Mouse (Mus musculus) spleen, adult 18-20 months (tissue): Measurements from ENCODE around the gene Fbxl18.

Source experiments
- DNase-seq, 2 experiments: peaks; one replicate each; pipeline ENCODE4 v3.0.0; 2022; ENCODE audit warnings: mixed read lengths in 2 of 2

Gene Fbxl18

GRCm38 (mm10) chr5:142915231-142915630, 20.0 kb upstream of the Fbxl18 start:
- DNase-seq: no peak

GRCm38 (mm10) chr5:142912739-142913138, 17.5 kb upstream of the Fbxl18 start:
- no peak for DNase-seq

GRCm38 (mm10) chr5:142912320-142912719, 17.1 kb upstream of the Fbxl18 start:
- DNase-seq: no peak

- no peak for DNase-seq
These were observed 16.4 kb upstream of the Fbxl18 start for GRCm38 (mm10) chr5:142911629-142912028.

- peak in 1 of 2 experiments; percentile 56 for DNase-seq
These were observed 14.5 kb upstream of the Fbxl18 start for GRCm38 (mm10) chr5:142909576-142910278.

- DNase-seq: peak; percentile 62
These were observed 13.8 kb upstream of the Fbxl18 start for GRCm38 (mm10) chr5:142908941-142909575.

- DNase-seq: peak; percentile 58 to 60
These were observed 12.8 kb upstream of the Fbxl18 start for GRCm38 (mm10) chr5:142907803-142908559.

- peak; percentile 52 to 64 for DNase-seq
These were observed 12.0 kb upstream of the Fbxl18 start for GRCm38 (mm10) chr5:142907048-142907802.

GRCm38 (mm10) chr5:142906532-142907047, 11.4 kb upstream of the Fbxl18 start, which contains the start of gene Actb:
Actb (minus strand) TSS chr5:142906754.
- DNase-seq: peak; percentile 95

- peak; percentile 99 to 100 for DNase-seq
These were observed 10.7 kb upstream of the Fbxl18 start for GRCm38 (mm10) chr5:142905725-142906531.

GRCm38 (mm10) chr5:142905038-142905695, 9.9 kb upstream of the Fbxl18 start:
- DNase-seq: no peak

- no peak for DNase-seq
These were observed 9.2 kb upstream of the Fbxl18 start for GRCm38 (mm10) chr5:142904208-142905037.

GRCm38 (mm10) chr5:142903470-142904207, 8.4 kb upstream of the Fbxl18 start:
- DNase-seq: no peak

GRCm38 (mm10) chr5:142902506-142903314, 7.5 kb upstream of the Fbxl18 start:
- DNase-seq: no peak

GRCm38 (mm10) chr5:142901846-142902505, 6.8 kb upstream of the Fbxl18 start:
- DNase-seq: no peak

- no peak for DNase-seq
These were observed 6.2 kb upstream of the Fbxl18 start for GRCm38 (mm10) chr5:142901355-142901802.

GRCm38 (mm10) chr5:142900651-142901050, 5.4 kb upstream of the Fbxl18 start:
- no peak for DNase-seq
